Mouse (Mus musculus) bone marrow macrophage, adult 2 months (primary cell): ENCODE results near the gene Phldb2. TPM values are rescaled to one million over a fixed set of nuclear protein-coding genes. Genes with fewer than 3 reads are reported as not detected.

Source experiments
- H3K27ac ChIP-seq: 2 replicates; pipeline ENCODE4 v1.5.1; 2012; ENCODE audit warnings: low read depth, low read length; ENCODE audit not compliant: insufficient read depth
- H3K4me1 ChIP-seq: 2 replicates; pipeline ENCODE4 v1.6.1; 2012; ENCODE audit warnings: low read length; ENCODE audit not compliant: control insufficient read depth, insufficient read depth
- H3K4me3 ChIP-seq: 2 replicates; pipeline ENCODE4 v1.5.1; 2012; ENCODE audit warnings: mild to moderate bottlenecking, low read length, moderate library complexity; ENCODE audit not compliant: insufficient read depth
- CTCF ChIP-seq: IDR thresholded peaks from 2 replicates; pipeline ENCODE4 v1.5.1; 2012; ENCODE audit warnings: low read depth, mild to moderate bottlenecking, low read length, moderate library complexity
- POLR2A ChIP-seq: IDR thresholded peaks from 2 replicates; pipeline ENCODE4 v1.6.1; 2012; ENCODE audit warnings: mild to moderate bottlenecking, low read depth, low read length, borderline replicate concordance
- polyA plus RNA-seq: library from polyadenylated mRNA; stranded (reverse); fragments of >200 nt; gene quantifications from 2 replicates; pipeline ENCODE4 v1.2.4, GENCODE M21; 2012; ENCODE audit not compliant: missing spikeins, insufficient read depth, insufficient read length

Phldb2 gene
- polyA plus RNA-seq = 0.44 and 1.3 TPM in 2 replicates

- TF ChIP-seq POLR2A (no peak), CTCF (no peak)
- Histone ChIP-seq H3K4me3 (no peak within 1 kb of the TSS), H3K4me1 (no peaks in the 10 kb centered on the region), H3K27ac (no peak within 1 kb of the TSS)
Measured at GRCm38 (mm10) chr16:45953394-45953793, at the start of gene Phldb2. TSS of gene Phldb2 (minus strand) at chr16:45953598.

- no peak overlapping the region for H3K27ac ChIP-seq
- no peak for TF ChIP-seq CTCF
- TF ChIP-seq POLR2A = no peak
- no peak overlapping the region for H3K4me3 ChIP-seq
- no peaks in the 10 kb centered on the region for H3K4me1 ChIP-seq
Measured at GRCm38 (mm10) chr16:46001550-46002166, 48.3 kb upstream of the Phldb2 start.

- TF ChIP-seq CTCF (no peak), POLR2A (no peak)
- Histone ChIP-seq H3K27ac (no peak overlapping the region), H3K4me1 (no peaks in the 10 kb centered on the region), H3K4me3 (no peak overlapping the region)
Measured at GRCm38 (mm10) chr16:46000976-46001375, 47.6 kb upstream of the Phldb2 start.

GRCm38 (mm10) chr16:45999374-46000191 lies 46.2 kb upstream of the Phldb2 start:
- H3K27ac ChIP-seq = no peak overlapping the region

GRCm38 (mm10) chr16:45998231-45998630 lies 44.8 kb upstream of the Phldb2 start:
- H3K27ac ChIP-seq = no peak overlapping the region
- no peak for TF ChIP-seq POLR2A
- no peak for TF ChIP-seq CTCF

More at GRCm38 (mm10) chr16:45999374-46000191, 46.2 kb upstream of the Phldb2 start:
- Histone ChIP-seq H3K4me1 (no peaks in the 10 kb centered on the region), H3K4me3 (no peak overlapping the region)
- TF ChIP-seq POLR2A (no peak), CTCF (no peak)

GRCm38 (mm10) chr16:45990901-45991676 lies 37.7 kb upstream of the Phldb2 start:
- no peak overlapping the region for H3K4me3 ChIP-seq
- H3K27ac ChIP-seq = no peak overlapping the region
- TF ChIP-seq CTCF (no peak), POLR2A (no peak)
- H3K4me1 ChIP-seq = peaks cover 5% of the 10 kb centered on the region; the same call in 1 of the 2 replicates

More at GRCm38 (mm10) chr16:45998231-45998630, 44.8 kb upstream of the Phldb2 start:
- Histone ChIP-seq H3K4me1 (peaks cover 4% of the 10 kb centered on the region; the same call in 1 of the 2 replicates), H3K4me3 (no peak overlapping the region)

GRCm38 (mm10) chr16:45986236-45986635 lies 32.8 kb upstream of the Phldb2 start:
- TF ChIP-seq CTCF = no peak
- no peak for TF ChIP-seq POLR2A
- H3K4me3 ChIP-seq = no peak overlapping the region
- H3K27ac ChIP-seq = no peak overlapping the region
- H3K4me1 ChIP-seq = no peaks in the 10 kb centered on the region

- Histone ChIP-seq H3K27ac (no peak overlapping the region), H3K4me1 (no peaks in the 10 kb centered on the region), H3K4me3 (no peak overlapping the region)
- TF ChIP-seq CTCF (no peak), POLR2A (no peak)
Measured at GRCm38 (mm10) chr16:45984610-45985606, 31.5 kb upstream of the Phldb2 start.
